Mouse (Mus musculus): ENCODE data around the gene Gm8909.
"Not testable (repeated sequence)": the region's sequence is repeated elsewhere in the genome, so short reads cannot be mapped to it uniquely, and the experiment has no call there.

DNA sequence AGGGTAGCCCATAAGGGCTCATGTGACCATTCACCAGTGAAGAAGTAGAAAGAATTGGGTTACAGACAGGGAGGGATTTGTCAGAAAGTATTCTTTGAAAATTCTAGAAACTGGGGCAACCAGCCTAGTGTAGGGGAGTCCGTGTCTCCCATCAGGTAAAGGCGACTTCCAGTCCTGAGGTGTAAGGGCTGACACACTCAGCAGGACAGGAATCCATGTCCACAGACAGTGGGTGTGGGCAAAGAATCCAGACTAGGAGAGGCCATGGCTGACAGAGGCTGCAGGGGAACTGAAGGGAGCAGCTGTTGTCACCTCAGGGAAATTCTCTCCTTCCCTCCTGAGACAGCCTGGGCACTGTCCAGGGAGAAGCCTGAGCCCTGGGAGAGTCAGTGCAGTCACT lies 1.4 kb downstream of the Gm8909 start:
- TF ChIP-seq CTCF, EP300 (IDR thresholded peaks at IDR 0.05; ENCODE audit: low read depth): not testable (repeated sequence)
